Mouse (Mus musculus): ENCODE measurements around the gene Ggt6.
"Not testable (repeated sequence)": the region's sequence is repeated elsewhere in the genome, so short reads cannot be mapped to it uniquely, and the experiment has no call there.

Ggt6 gene

DNA sequence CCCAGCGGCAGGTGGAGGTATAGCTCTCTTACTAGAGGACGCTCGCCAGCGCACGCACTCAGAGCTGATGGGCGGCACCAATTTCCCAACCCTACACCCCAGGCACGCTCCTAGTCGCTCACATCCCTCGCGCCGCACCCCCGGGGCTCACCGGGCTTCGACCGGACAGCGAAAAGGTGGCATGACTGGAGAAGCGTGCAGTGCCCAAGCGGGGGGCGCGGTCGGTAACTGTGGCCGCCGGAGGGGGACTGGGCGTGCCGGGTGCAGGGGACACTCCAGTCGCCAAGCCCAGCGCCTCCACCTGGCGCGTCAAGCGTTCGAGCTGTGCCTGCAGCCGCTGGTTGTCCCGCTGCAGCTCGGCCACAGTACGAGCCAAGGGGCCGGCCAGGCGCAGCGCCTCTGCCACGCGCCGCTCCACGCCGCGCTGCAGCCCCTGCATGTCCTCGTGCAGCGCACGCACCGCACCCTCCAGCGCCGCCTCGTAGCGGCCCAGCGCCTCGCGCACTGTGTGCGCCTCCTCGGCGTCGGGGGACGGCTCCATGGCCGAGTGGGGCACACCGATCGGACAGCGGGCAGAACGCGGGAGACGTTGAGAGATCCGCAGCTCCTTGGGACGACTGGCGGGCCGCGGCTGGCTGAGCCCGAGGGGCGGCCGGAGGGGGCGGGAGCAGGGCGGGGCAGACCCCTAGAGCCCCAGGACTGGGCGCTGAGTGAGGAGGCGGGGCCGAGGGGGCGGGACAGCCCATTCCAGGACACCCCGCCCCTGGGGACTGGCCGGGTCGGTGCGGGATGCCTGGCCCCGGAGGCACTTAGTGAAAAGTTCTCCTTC lies 24.0 kb upstream of the Ggt6 start, which contains the start of gene Smtnl2:
Gene Smtnl2, minus strand, starts transcription at position 621 of the 829 bp plus-strand sequence.
- peak; percentile 30 for DNase-seq

DNA sequence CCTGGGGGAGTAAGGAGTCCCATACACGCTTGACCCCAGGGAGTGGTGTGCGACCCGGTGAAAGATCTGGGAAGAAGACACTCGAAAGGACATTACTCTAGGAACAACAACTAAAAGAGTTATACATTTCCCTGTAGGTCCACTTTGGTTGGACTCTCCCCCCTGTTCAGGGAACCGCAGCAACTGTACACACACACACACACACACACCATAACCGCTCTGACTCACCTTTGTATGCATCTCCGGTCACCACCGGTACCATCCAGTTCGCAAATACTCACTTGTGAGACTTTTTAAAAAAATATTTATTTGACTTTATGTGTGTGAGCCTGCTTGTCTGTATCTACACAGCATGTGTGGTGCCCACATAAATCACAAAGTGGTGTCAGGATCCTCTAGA lies 23.4 kb upstream of the Ggt6 start:
- no peak for DNase-seq

DNA sequence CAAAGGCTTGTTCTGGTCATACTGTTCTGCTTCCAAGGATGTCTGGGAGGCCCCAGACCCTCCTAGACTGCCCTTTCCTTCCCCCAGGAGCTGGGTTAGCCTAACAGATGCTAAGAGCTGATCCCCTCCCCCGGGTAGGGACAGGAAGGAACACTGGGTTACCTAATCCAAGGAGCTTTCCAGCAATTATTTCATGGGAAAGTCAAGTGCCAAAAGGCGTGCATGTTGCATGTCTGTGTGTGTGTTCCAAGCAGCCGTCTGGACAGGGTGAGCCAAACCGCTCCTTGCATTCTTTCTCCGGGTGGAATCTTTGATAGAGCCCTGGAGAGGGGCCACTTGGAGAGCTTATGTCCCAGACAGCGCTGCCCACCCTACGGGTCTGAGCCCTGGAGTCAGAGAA lies 22.3 kb upstream of the Ggt6 start:
- DNase-seq = no peak

DNA sequence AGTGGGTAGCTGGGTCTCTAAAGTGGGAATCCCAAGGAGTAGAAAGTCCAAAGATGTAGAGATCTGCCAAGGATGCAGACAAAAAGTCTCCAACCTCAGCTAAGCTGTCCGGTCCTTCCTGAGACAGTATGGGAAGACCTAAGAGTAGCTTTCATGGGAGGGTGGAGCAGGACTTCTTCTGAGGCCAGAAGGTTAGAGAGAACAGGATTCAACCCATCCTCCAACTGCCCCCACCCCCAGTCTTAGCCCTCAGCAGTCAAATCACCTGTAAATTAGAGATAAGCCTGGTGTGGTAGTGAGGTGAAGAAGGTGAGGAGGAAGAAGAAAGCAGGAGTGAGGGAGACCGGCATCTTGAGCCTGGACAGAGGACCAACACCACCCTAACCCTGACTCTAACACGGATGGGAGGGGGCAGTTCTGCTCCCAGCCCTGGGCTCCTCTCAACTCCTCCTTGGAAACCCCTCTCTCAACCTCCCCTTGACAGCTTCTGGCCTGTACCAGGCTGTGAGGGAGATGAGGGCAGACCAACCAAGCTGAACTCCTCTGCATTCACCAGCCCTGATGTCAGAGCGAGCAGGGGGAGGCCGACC lies 21.6 kb upstream of the Ggt6 start:
- DNase-seq = no peak

- no peak for DNase-seq
These were observed 20.2 kb upstream of the Ggt6 start for GRCm38 (mm10) chr11:72415155-72415554.

- no peak for DNase-seq
These were observed 18.7 kb upstream of the Ggt6 start for GRCm38 (mm10) chr11:72416666-72417065.

GRCm38 (mm10) chr11:72417376-72417775 lies 17.9 kb upstream of the Ggt6 start:
- no peak for DNase-seq

- no peak for DNase-seq
These were observed 17.1 kb upstream of the Ggt6 start for GRCm38 (mm10) chr11:72418227-72418626.

GRCm38 (mm10) chr11:72419006-72419405 lies 16.3 kb upstream of the Ggt6 start:
- no peak for DNase-seq

DNA sequence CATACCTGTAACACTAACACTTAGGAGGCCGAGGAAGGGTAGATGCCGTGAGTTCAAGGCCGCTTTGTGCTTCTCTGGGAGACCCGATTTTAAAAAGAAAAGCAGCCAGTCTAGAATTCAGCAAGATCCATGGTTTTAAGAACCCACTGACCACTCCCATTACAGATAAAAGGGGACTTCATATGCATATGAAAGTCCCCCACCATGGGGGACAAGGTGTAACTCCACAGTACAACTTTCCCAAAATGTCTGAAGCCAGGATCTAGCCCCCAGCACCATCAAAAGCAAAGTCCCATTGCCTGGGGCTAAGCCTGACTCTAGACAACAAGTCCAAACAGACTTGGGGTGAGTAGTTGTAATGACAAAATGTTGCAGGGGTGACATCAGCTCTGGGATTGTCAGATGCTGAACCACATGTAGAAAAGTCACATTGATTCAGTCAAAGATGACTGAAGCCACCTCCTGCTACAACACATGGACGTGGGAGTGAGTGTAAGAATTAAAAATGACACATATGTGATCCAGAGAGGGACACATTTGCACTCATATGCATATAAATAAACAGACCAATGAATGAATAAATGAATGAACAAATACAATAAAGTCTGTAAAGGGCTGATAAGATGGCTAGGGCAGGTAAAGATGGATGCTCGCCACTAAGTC lies 14.7 kb upstream of the Ggt6 start:
- peak; percentile 70 for DNase-seq

DNA sequence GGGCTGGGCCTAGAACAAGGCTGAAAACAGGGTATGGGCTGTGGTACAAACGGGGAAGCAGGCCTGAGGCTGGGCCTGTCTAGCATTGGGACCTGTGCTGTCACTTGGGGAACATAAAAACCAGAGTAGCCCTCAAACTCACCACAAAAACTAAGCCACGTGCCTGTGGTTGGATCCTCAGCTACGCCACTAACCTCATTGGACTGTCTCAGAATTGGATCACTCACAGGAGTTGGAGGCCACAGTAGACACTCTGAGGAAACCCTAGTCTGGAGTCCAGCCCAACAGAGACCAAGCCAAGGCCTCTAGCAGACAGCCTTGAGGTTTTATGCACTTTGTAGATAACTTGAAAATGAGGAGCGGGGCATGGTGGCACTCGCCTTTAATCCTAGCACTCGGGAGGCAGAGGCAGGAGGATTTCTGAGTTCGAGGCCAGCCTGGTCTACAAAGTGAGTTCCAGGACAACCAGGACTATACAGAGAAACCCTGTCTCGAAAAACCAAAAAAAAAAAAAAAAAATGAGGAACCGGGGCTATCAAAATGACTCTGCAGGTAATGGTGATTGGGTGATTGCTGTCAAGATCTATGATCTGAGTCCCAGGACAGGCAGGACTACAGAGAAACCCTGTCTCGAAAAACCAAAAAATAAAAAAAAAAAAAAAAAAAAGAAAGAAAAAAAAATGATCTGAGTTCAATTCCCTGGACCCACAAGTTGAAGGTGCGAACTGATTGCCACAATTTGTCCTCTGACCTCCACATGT lies 13.6 kb upstream of the Ggt6 start:
- no peak for DNase-seq

GRCm38 (mm10) chr11:72423686-72424085 lies 11.6 kb upstream of the Ggt6 start:
- DNase-seq = no peak

DNA sequence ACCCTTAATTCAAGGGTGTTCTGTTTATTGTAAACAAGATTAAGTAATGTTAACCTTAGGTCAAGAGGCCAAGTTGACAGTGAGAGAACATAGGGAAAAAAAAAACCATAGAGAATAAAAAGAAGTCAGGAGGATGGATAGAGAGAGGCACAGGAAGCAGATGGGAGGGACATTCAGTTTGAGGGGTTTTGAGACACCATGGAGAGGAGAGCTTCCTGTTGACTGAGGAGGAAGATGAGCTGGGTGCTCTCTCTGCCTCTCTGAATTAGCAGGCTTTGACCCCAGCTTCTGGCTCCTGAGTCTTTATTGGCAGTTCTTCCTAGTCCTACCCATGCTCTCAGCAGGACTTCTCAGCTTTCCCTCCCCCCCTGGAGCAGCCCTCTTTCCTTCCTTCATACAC lies 10.1 kb upstream of the Ggt6 start:
- no peak for DNase-seq

- no peak for DNase-seq
These were observed 8.4 kb upstream of the Ggt6 start for GRCm38 (mm10) chr11:72426884-72427283.

GRCm38 (mm10) chr11:72428694-72429093 lies 6.6 kb upstream of the Ggt6 start:
- peak; percentile 74 for DNase-seq

DNA sequence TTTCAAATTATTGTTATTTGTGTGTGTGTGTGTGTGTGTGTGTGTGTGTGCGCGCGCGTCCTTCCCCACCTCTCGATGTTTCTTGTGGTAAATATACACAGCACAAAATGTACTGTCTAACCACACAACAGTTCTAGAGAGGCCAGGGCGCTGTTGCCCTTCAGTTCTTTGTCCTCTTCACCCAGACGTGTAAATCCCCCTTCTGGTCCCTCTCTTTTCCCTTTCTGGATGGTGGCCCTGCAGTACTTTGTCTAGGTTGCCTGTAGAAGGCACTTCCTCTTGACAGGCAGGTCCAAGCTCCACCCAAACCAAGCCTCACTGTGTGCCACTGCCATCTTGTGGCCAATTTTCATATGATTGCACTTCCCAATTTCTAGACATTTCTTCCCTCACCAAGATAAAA lies 6.0 kb upstream of the Ggt6 start:
- DNase-seq = peak; percentile 79

DNA sequence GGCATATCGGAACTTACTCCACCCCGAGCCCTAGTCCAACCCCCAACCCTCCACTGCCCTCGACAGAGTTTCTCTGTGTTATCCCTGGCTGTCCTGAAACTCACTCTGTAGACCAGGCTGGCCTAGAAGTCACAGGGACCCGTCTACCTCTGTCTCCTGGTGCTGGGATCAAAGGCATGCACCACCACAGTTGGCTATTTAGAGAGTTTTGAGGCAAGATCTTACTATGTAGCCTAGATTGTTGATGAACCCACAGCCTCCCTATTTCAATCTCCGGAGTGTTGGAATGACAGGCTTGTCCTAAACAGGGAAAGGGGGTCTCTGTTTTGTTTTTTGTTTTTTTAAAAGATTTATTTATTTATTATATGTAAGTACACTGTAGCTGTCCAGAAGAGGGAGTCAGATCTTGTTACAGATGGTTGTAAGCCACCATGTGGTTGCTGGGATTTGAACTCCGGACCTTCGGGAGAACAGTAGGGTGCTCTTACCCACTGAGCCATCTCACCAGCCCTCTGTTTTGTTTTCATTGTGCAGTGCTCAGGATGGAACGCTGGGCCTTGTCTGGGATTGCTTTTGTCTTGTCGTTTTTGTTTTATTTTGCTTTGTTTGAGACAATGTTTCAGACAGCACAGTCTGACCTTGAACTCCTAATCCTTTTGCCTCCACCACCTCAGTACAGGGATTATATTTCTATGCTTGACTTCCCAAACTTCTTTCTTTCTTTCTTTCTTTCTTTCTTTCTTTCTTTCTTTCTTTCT lies 4.8 kb upstream of the Ggt6 start:
- DNase-seq = not testable (repeated sequence)

GRCm38 (mm10) chr11:72435694-72436045 lies 344 bp downstream of the Ggt6 start:
- peak; percentile 12 for DNase-seq

DNA sequence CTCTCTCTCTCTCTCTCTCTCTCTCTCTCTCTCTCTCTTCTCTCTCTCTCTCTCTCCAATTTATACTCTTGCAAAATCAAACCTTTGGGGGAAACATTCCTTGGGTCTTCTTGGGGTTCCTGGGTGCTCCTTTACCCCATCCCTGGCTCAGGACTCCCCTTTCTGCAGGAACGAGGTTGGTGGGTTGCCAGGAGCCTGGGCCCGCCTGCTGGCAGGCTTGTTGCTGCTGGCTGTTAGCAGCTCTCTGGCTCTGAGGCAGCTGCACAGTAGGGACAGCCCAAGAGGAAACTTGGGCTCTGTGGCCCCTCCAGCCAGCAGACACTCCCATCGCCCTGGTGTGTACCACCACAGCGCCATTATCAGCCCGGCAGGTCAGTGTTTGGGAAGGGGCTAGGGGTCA lies 945 bp downstream of the Ggt6 start:
- no peak for DNase-seq

GRCm38 (mm10) chr11:72436756-72437650 lies 1.7 kb downstream of the Ggt6 start:
- DNase-seq = peak; percentile 70

DNA sequence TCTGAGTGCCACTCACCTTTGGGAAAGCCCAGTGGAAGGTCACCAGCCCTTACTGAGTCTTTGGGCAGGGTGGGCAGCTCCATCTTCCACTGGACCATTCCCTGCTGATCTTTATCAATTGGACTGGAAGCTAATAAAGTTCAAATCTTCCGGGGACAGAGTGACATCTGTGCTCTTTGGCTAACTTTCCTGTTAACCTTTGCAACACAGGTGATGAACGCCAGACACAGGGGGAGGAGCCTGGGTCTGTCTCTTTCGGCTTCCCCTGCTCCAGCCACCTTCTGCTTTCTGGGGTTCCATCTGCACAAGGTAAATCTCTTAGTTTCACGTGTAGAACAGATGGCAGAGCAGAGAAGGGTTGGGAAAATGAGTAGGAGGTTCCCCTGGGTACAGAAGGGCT lies 3.1 kb downstream of the Ggt6 start:
- DNase-seq = no peak

- DNase-seq = not testable (repeated sequence)
These were observed 5.3 kb downstream of the Ggt6 start for GRCm38 (mm10) chr11:72440597-72440964.

Measured in layer of hippocampus, adult 9-11 months (tissue).